Mouse (Mus musculus): ENCODE measurements around the gene Akna. TPM values are rescaled to one million over a fixed set of nuclear protein-coding genes. Genes with fewer than 3 reads are reported as not detected.
"Not testable (repeated sequence)": the region's sequence is repeated elsewhere in the genome, so short reads cannot be mapped to it uniquely, and the experiment has no call there.

Akna gene
- polyA plus RNA-seq, 1 experiment from 2014 or later = 8.3 TPM

GRCm38 (mm10) chr4:63346659-63347058, 56.5 kb downstream of the Akna start:
- no peaks in the 10 kb centered on the region for H3K4me1 ChIP-seq
- no peaks in the 10 kb centered on the region for H3K27me3 ChIP-seq
- H3K27ac ChIP-seq = no peak overlapping the region
- H3K9me3 ChIP-seq (replicated peaks) = no peaks in the 10 kb centered on the region
- no peak overlapping the region for H3K4me3 ChIP-seq (replicated peaks)
- no peak overlapping the region for H3K9ac ChIP-seq
- no peak overlapping the region for H3K4me2 ChIP-seq
- WGBS = 80% methylated on average over 4 of the region's 4 CpGs
- no peaks in the 10 kb centered on the region for H3K36me3 ChIP-seq
- no peak for ATAC-seq (replicated peaks; ENCODE audit: low FRiP score)

GRCm38 (mm10) chr4:63345261-63345660, 57.9 kb downstream of the Akna start:
- Histone ChIP-seq H3K4me3 (replicated peaks) (no peak overlapping the region), H3K9me3 (replicated peaks) (no peaks in the 10 kb centered on the region), H3K9ac (no peak overlapping the region), H3K4me1 (no peaks in the 10 kb centered on the region), H3K27ac (no peak overlapping the region), H3K4me2 (no peak overlapping the region), H3K27me3 (no peaks in the 10 kb centered on the region), H3K36me3 (no peaks in the 10 kb centered on the region)
- no peak for ATAC-seq (replicated peaks; ENCODE audit: low FRiP score)

GRCm38 (mm10) chr4:63344295-63344694, 58.9 kb downstream of the Akna start, which contains the start of gene Orm1:
Gene Orm1, plus strand, starts transcription at chr4:63344560.
- Histone ChIP-seq H3K4me2 (no peak within 1 kb of the TSS), H3K4me3 (replicated peaks) (no peak within 1 kb of the TSS), H3K27me3 (no peaks in the 10 kb centered on the region), H3K9ac (no peak within 1 kb of the TSS), H3K4me1 (no peaks in the 10 kb centered on the region), H3K36me3 (no peaks in the 10 kb centered on the region), H3K27ac (no peak within 1 kb of the TSS), H3K9me3 (replicated peaks) (no peaks in the 10 kb centered on the region)
- ATAC-seq (replicated peaks; ENCODE audit: low FRiP score) = no peak
- 84% methylated on average over 8 of the region's 8 CpGs for WGBS

GRCm38 (mm10) chr4:63343608-63344007, 59.5 kb downstream of the Akna start:
- H3K9me3 ChIP-seq (replicated peaks) = no peaks in the 10 kb centered on the region
- H3K27me3 ChIP-seq = no peaks in the 10 kb centered on the region
- H3K4me3 ChIP-seq (replicated peaks) = no peak overlapping the region
- H3K4me1 ChIP-seq = no peaks in the 10 kb centered on the region
- no peak overlapping the region for H3K27ac ChIP-seq
- no peak for ATAC-seq (replicated peaks; ENCODE audit: low FRiP score)
- 66% methylated on average over 3 of the region's 3 CpGs for WGBS
- H3K36me3 ChIP-seq = no peaks in the 10 kb centered on the region
- no peak overlapping the region for H3K4me2 ChIP-seq
- no peak overlapping the region for H3K9ac ChIP-seq

GRCm38 (mm10) chr4:63342491-63342890, 60.7 kb downstream of the Akna start:
- no peak overlapping the region for H3K27ac ChIP-seq
- no peaks in the 10 kb centered on the region for H3K9me3 ChIP-seq (replicated peaks)
- H3K27me3 ChIP-seq = no peaks in the 10 kb centered on the region
- no peaks in the 10 kb centered on the region for H3K36me3 ChIP-seq
- H3K4me3 ChIP-seq (replicated peaks) = no peak overlapping the region
- H3K9ac ChIP-seq = no peak overlapping the region
- no peak for ATAC-seq (replicated peaks; ENCODE audit: low FRiP score)
- no peaks in the 10 kb centered on the region for H3K4me1 ChIP-seq
- H3K4me2 ChIP-seq = no peak overlapping the region
- 68% methylated on average over 4 of the region's 4 CpGs for WGBS

GRCm38 (mm10) chr4:63338414-63339076, 64.6 kb downstream of the Akna start:
- 72% methylated on average over 3 of the region's 3 CpGs for WGBS
- H3K4me2 ChIP-seq = no peak overlapping the region
- H3K9ac ChIP-seq = no peak overlapping the region
- H3K9me3 ChIP-seq (replicated peaks) = no peaks in the 10 kb centered on the region
- H3K27me3 ChIP-seq = no peaks in the 10 kb centered on the region
- H3K36me3 ChIP-seq = 0 out of 2 replicates have a peak, but pooled peaks cover under 1% of the 10 kb centered on the region
- no peak overlapping the region for H3K4me3 ChIP-seq (replicated peaks)
- no peaks in the 10 kb centered on the region for H3K4me1 ChIP-seq
- ATAC-seq (replicated peaks; ENCODE audit: low FRiP score) = no peak
- H3K27ac ChIP-seq = no peak overlapping the region

GRCm38 (mm10) chr4:63333403-63333802, 69.8 kb downstream of the Akna start:
- WGBS = 97% methylated on average over 4 of the region's 4 CpGs

GRCm38 (mm10) chr4:63323275-63323815, 79.8 kb downstream of the Akna start:
- no peak overlapping the region for H3K9ac ChIP-seq
- H3K27me3 ChIP-seq = no peaks in the 10 kb centered on the region
- H3K4me2 ChIP-seq = no peak overlapping the region
- H3K4me1 ChIP-seq = no peaks in the 10 kb centered on the region
- H3K27ac ChIP-seq = no peak overlapping the region
- WGBS = 79% methylated on average over 8 of the region's 8 CpGs
- ATAC-seq (replicated peaks; ENCODE audit: low FRiP score) = no peak
- no peak overlapping the region for H3K4me3 ChIP-seq (replicated peaks)
- H3K9me3 ChIP-seq (replicated peaks) = no peaks in the 10 kb centered on the region
- H3K36me3 ChIP-seq = peaks cover 59% of the 10 kb centered on the region

More at GRCm38 (mm10) chr4:63333403-63333802, 69.8 kb downstream of the Akna start:
- no peak overlapping the region for H3K4me3 ChIP-seq (replicated peaks)
- peaks cover 33% of the 10 kb centered on the region for H3K36me3 ChIP-seq
- no peaks in the 10 kb centered on the region for H3K4me1 ChIP-seq
- no peaks in the 10 kb centered on the region for H3K9me3 ChIP-seq (replicated peaks)
- H3K9ac ChIP-seq = no peak overlapping the region
- no peak overlapping the region for H3K27ac ChIP-seq
- no peak for ATAC-seq (replicated peaks; ENCODE audit: low FRiP score)
- H3K27me3 ChIP-seq = no peaks in the 10 kb centered on the region
- no peak overlapping the region for H3K4me2 ChIP-seq

- 31% methylated on average over 3 of the region's 3 CpGs for WGBS
- H3K27ac ChIP-seq; ATAC-seq (replicated peaks; ENCODE audit: low FRiP score); H3K4me2 ChIP-seq; H3K4me1 ChIP-seq; H3K4me3 ChIP-seq (replicated peaks); H3K9ac ChIP-seq; H3K27me3 ChIP-seq; H3K9me3 ChIP-seq (replicated peaks): not testable (repeated sequence)
- peaks cover 59% of the 10 kb centered on the region for H3K36me3 ChIP-seq
These were observed 83.6 kb downstream of the Akna start for GRCm38 (mm10) chr4:63319566-63319965.

Other genes with a start within 250 kb of the Akna start
- gene Ambp, start 248.6 kb downstream of the Akna start, polyA plus RNA-seq (2015; fragmentation: Nextera tagmentation; extraction: Ambion mirVana) = 8.6 and 19.0 TPM in 2 replicates
- 100.0 and 109 TPM in 2 replicates for gene Kif12, start 231.2 kb downstream of the Akna start, polyA plus RNA-seq (2015; fragmentation: Nextera tagmentation; extraction: Ambion mirVana)
- gene Col27a1, start 189.3 kb downstream of the Akna start, polyA plus RNA-seq (2015; fragmentation: Nextera tagmentation; extraction: Ambion mirVana) = 7.3 and 9.4 TPM in 2 replicates
- gene Orm1, start 58.8 kb downstream of the Akna start, polyA plus RNA-seq (2015; fragmentation: Nextera tagmentation; extraction: Ambion mirVana) = 0.44 TPM in 1 of 2 replicates, not detected in the other
- not detected in 2 replicates for gene Orm3, start 47.2 kb downstream of the Akna start, polyA plus RNA-seq (2015; fragmentation: Nextera tagmentation; extraction: Ambion mirVana)
- gene Orm2, start 40.9 kb downstream of the Akna start, polyA plus RNA-seq (2015; fragmentation: Nextera tagmentation; extraction: Ambion mirVana) = not detected in 2 replicates
- gene Whrn, start 92.6 kb upstream of the Akna start, polyA plus RNA-seq (2015; fragmentation: Nextera tagmentation; extraction: Ambion mirVana) = 5.1 and 6.1 TPM in 2 replicates
- 287 and 307 TPM in 2 replicates for gene Atp6v1g1, start 141.4 kb upstream of the Akna start, polyA plus RNA-seq (2015; fragmentation: Nextera tagmentation; extraction: Ambion mirVana)
- gene Tmem268, start 155.4 kb upstream of the Akna start, polyA plus RNA-seq (2015; fragmentation: Nextera tagmentation; extraction: Ambion mirVana) = 5.9 and 7.8 TPM in 2 replicates
- not detected in 2 replicates for gene Gm11213, start 201.9 kb upstream of the Akna start, polyA plus RNA-seq (2015; fragmentation: Nextera tagmentation; extraction: Ambion mirVana)
- not detected in 2 replicates for gene Tex48, start 219.1 kb upstream of the Akna start, polyA plus RNA-seq (2015; fragmentation: Nextera tagmentation; extraction: Ambion mirVana)